In the genomic region with DNA sequence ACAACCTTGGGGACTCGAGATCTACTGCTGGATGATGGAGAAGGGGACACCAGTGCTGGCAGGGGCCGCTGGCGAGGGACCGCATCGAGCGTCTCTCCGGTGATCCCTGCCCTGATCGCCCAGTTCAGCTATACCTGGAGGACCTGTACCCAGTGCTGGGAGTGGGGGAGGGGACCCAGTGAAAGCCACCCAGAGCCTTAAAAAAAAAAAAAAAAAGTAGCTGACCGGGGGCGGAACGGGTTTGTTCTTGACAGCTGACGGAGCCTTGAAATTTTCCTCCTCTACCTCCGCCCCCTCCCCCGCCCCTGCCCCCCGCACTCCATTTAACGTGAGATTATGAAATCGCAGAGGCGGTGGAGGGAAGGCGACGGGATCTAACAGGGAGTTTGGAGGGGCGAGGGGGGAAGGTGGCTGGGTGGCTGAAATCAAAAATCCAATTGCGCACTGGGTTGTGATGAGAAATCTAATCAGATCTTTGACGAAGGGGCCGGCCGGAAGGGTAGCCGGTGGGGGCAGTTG, we compare ENCODE assay signal across 8 mouse cellular contexts.
DNase-seq lines count a peak whose midpoint lies in the region; ATAC-seq and TF ChIP-seq lines count a peak whose summit lies in the region.

No protein-coding gene starts in this region.

- peak overlapping the region; percentile 8; the same call in 1 of the 2 replicates for H3K9ac ChIP-seq in lung, embryonic 16.5 days (ENCODE audit: low read length)
- H3K9ac ChIP-seq in midbrain, embryonic 11.5 days (ENCODE audit: low read length) = peak overlapping the region; percentile 60
- H3K9ac ChIP-seq in stomach, postnatal 0 days (ENCODE audit: low read length) = peak overlapping the region; percentile 45

- H3K27ac ChIP-seq in lung, embryonic 16.5 days (ENCODE audit: low read length) = no peak overlapping the region
- H3K27ac ChIP-seq in layer of hippocampus, adult 2 months = peak overlapping the region; percentile 94
- H3K27ac ChIP-seq in midbrain, embryonic 11.5 days (ENCODE audit: low read depth, low read length) = peak overlapping the region; percentile 68; the same call in 1 of the 2 replicates
- H3K27ac ChIP-seq in stomach, postnatal 0 days (replicated peaks) = no peak overlapping the region

- H3K4me2 ChIP-seq in lung, embryonic 16.5 days (ENCODE audit: low read depth, low read length) = peak overlapping the region; percentile 69
- H3K4me2 ChIP-seq in midbrain, embryonic 11.5 days = peak overlapping the region; percentile 55
- H3K4me2 ChIP-seq in stomach, postnatal 0 days (replicated peaks; ENCODE audit: low read depth) = peak overlapping the region; percentile 56

- H3K36me3 ChIP-seq in lung, embryonic 16.5 days (ENCODE audit: control insufficient read depth, insufficient read depth, low read length) = no peaks in the 10 kb centered on the region
- H3K36me3 ChIP-seq in midbrain, embryonic 11.5 days (ENCODE audit: control insufficient read depth, insufficient read depth, low read length) = no peaks in the 10 kb centered on the region
- no peaks in the 10 kb centered on the region for H3K36me3 ChIP-seq in stomach, postnatal 0 days (ENCODE audit: control insufficient read depth, insufficient read depth, low read length)

- WGBS in lung, embryonic 16.5 days = under 1% methylated on average over 26 of the region's 26 CpGs
- under 1% methylated on average over 26 of the region's 26 CpGs for WGBS in midbrain, embryonic 11.5 days
- WGBS in stomach, postnatal 0 days = 1% methylated on average over 26 of the region's 26 CpGs

- DNase-seq in lung, adult 18-20 months = no peak
- DNase-seq in cerebellum, adult 9-11 months = peak; percentile 70
- DNase-seq in frontal cortex, postnatal 10 days (ENCODE audit: low spot score in 2 of 2) = peak; percentile 63 to 66
- peak in 1 of 2 experiments; percentile 52 for DNase-seq in layer of hippocampus, adult 2 months (ENCODE audit: low spot score in 2 of 2)
- peak; percentile 94 for DNase-seq in midbrain, embryonic 11.5 days (ENCODE audit: low spot score, missing footprints)
- peak; percentile 19 for DNase-seq in stomach, postnatal 0 days (ENCODE audit: low spot score)
- no peak for DNase-seq in yolk sac, embryonic 10.5 days (ENCODE audit: low spot score)

- no peaks in the 10 kb centered on the region for H3K9me3 ChIP-seq in lung, embryonic 16.5 days (ENCODE audit: control insufficient read depth, low read length)
- H3K9me3 ChIP-seq in midbrain, embryonic 11.5 days (ENCODE audit: control insufficient read depth, low read length) = no peaks in the 10 kb centered on the region
- no peaks in the 10 kb centered on the region for H3K9me3 ChIP-seq in stomach, postnatal 0 days (ENCODE audit: control insufficient read depth, low read length)

- peak overlapping the region; percentile 49 for H3K4me3 ChIP-seq in lung, embryonic 16.5 days (ENCODE audit: low read length)
- H3K4me3 ChIP-seq in layer of hippocampus, adult 2 months = peak overlapping the region; percentile 61
- peak overlapping the region; percentile 44 for H3K4me3 ChIP-seq in midbrain, embryonic 11.5 days (ENCODE audit: low read depth, low read length)
- H3K4me3 ChIP-seq in stomach, postnatal 0 days (ENCODE audit: low read depth, low read length) = peak overlapping the region; percentile 54

- peaks cover 16% of the 10 kb centered on the region for H3K27me3 ChIP-seq in lung, embryonic 16.5 days (ENCODE audit: control insufficient read depth, insufficient read depth, low read depth, low read length)
- no peaks in the 10 kb centered on the region for H3K27me3 ChIP-seq in midbrain, embryonic 11.5 days (ENCODE audit: control insufficient read depth, insufficient read depth, low read length)
- no peaks in the 10 kb centered on the region for H3K27me3 ChIP-seq in stomach, postnatal 0 days (ENCODE audit: control insufficient read depth, insufficient read depth, low read length)

- no peak for TF ChIP-seq EP300 in stomach, postnatal 0 days (optimal IDR thresholded peaks at IDR 0.05)

- peak; percentile 56; the same call in 1 of the 2 replicates for ATAC-seq in lung, embryonic 16.5 days (ENCODE audit: low read depth)
- peak; percentile 82 for ATAC-seq in midbrain, embryonic 11.5 days (ENCODE audit: low FRiP score)
- no peak; the same call in 1 of the 2 replicates for ATAC-seq in stomach, postnatal 0 days (ENCODE audit: low FRiP score, low TSS enrichment)

- peaks cover 5% of the 10 kb centered on the region for H3K4me1 ChIP-seq in lung, embryonic 16.5 days (replicated peaks; ENCODE audit: control insufficient read depth, insufficient read depth, low read length)
- H3K4me1 ChIP-seq in midbrain, embryonic 11.5 days (ENCODE audit: control insufficient read depth, insufficient read depth, low read length) = no peaks in the 10 kb centered on the region
- H3K4me1 ChIP-seq in stomach, postnatal 0 days (replicated peaks; ENCODE audit: control insufficient read depth, insufficient read depth) = no peaks in the 10 kb centered on the region

- TF ChIP-seq CTCF in layer of hippocampus, adult 2 months (conservative IDR thresholded peaks at IDR 0.05) = no peak
- TF ChIP-seq CTCF in stomach, postnatal 0 days (IDR thresholded peaks at IDR 0.05; ENCODE audit: low read depth) = no peak

Comparison
In these comparisons a context has a peak if more than half of its experiments do, and no peak if none do; other contexts are left out.
1. H3K27ac ChIP-seq: peak in layer of hippocampus, adult 2 months (single experiment) and midbrain, embryonic 11.5 days (single experiment); none in lung, embryonic 16.5 days (single experiment) and stomach, postnatal 0 days (single experiment).
2. H3K9ac ChIP-seq: peak in every context shown above with its lines; median percentile 60 in midbrain, embryonic 11.5 days; 45 in stomach, postnatal 0 days; 8 in lung, embryonic 16.5 days.
3. DNase-seq: peak in cerebellum, adult 9-11 months (single experiment), frontal cortex, postnatal 10 days (2 of 2), midbrain, embryonic 11.5 days (single experiment) and stomach, postnatal 0 days (single experiment); none in lung, adult 18-20 months (0 of 2) and yolk sac, embryonic 10.5 days (single experiment).
4. Peak in every context shown above with its lines, with median percentiles within 50 percentile points of each other: H3K4me2 ChIP-seq and H3K4me3 ChIP-seq.